Mouse (Mus musculus) CH12.LX (cell line): Measurements from ENCODE around the gene Tmem43. TPM values are rescaled to one million over a fixed set of nuclear protein-coding genes. Genes with fewer than 3 reads are reported as not detected.

Experiments used
- DNase-seq: peaks from one replicate; pipeline ENCODE4 v3.0.0-alpha.2; 2013; ENCODE audit errors: extremely low read depth
- H3K27ac ChIP-seq: 2 replicates; pipeline ENCODE4 v1.5.1; 2012; ENCODE audit warnings: low read depth, mild to moderate bottlenecking, control low read depth, moderate library complexity; ENCODE audit not compliant: insufficient read depth
- H3K27me3 ChIP-seq: replicated peaks from 2 replicates; pipeline ENCODE3; 2012; ENCODE audit warnings: inconsistent platforms
- H3K36me3 ChIP-seq, 2 experiments: replicated peaks in 1 of 2; 2 replicates each; pipeline versions ENCODE3 to v1.6.1; 2012; ENCODE audit warnings: inconsistent platforms in 1 of 2, low read length in 1 of 2, mild to moderate bottlenecking in 1 of 2, mixed read lengths in 1 of 2, moderate library complexity in 1 of 2; ENCODE audit not compliant: control insufficient read depth in 1 of 2, insufficient read depth in 1 of 2
- H3K4me1 ChIP-seq, 2 experiments: 2 replicates each; pipeline ENCODE4 v1.6.1; 2012; ENCODE audit warnings: inconsistent platforms in 1 of 2, moderate library complexity in 1 of 2; ENCODE audit not compliant: insufficient read depth in 2 of 2, control insufficient read depth in 1 of 2
- H3K4me2 ChIP-seq: 2 replicates; pipeline ENCODE4 v1.6.1; 2012; ENCODE audit warnings: low read depth, mild to moderate bottlenecking, control low read depth; ENCODE audit not compliant: poor library complexity, insufficient read depth, severe bottlenecking
- H3K4me3 ChIP-seq, 3 experiments: fragments of 150-350 bp in 1 of 3; sonication (generic) in 1 of 3; replicated peaks in 1 of 3; 2 replicates each; pipeline versions ENCODE3 to v1.5.1; 2011 to 2012; ENCODE audit warnings: low read depth in 2 of 3, low read length in 2 of 3, mild to moderate bottlenecking in 2 of 3, moderate library complexity in 2 of 3, control low read depth in 1 of 3, improper control_type of control experiment in 1 of 3, inconsistent platforms in 1 of 3, mixed read lengths in 1 of 3; ENCODE audit not compliant: poor library complexity in 1 of 3
- H3K79me2 ChIP-seq: replicated peaks from 2 replicates; pipeline ENCODE4 v1.6.1; 2012; ENCODE audit warnings: mild to moderate bottlenecking, moderate library complexity; ENCODE audit not compliant: control insufficient read depth, poor library complexity, insufficient read depth, severe bottlenecking; ENCODE audit errors: extremely low read depth
- H3K9ac ChIP-seq: 2 replicates; pipeline ENCODE4 v1.6.1; 2012; ENCODE audit warnings: low read depth, mild to moderate bottlenecking, control low read depth, moderate library complexity; ENCODE audit not compliant: insufficient read depth
- H3K9me3 ChIP-seq: replicated peaks from 2 replicates; pipeline ENCODE3; 2012; ENCODE audit warnings: low read length, inconsistent platforms, mixed read lengths
- BHLHE40 ChIP-seq: IDR thresholded peaks from 2 replicates; pipeline ENCODE4 v1.6.1; 2011; ENCODE audit warnings: mild to moderate bottlenecking, low read depth, low read length, improper control_type of control experiment
- CHD1 ChIP-seq: IDR thresholded peaks from 2 replicates; pipeline ENCODE4 v1.6.1; 2012; ENCODE audit warnings: low read depth, low read length, improper control_type of control experiment, inconsistent platforms
- CHD2 ChIP-seq: IDR thresholded peaks from 2 replicates; pipeline ENCODE4 v1.6.1; 2011; ENCODE audit warnings: low read length, improper control_type of control experiment
- CTCF ChIP-seq, 2 experiments: IDR thresholded peaks in 1 of 2; conservative IDR thresholded peaks in 1 of 2; 2 replicates each; pipeline ENCODE4 v1.5.1; 2011 to 2012; ENCODE audit warnings: low read depth in 2 of 2, low read length in 2 of 2, improper control_type of control experiment in 1 of 2, inconsistent platforms in 1 of 2, mild to moderate bottlenecking in 1 of 2, moderate library complexity in 1 of 2
- ELF1 ChIP-seq: IDR thresholded peaks from 2 replicates; pipeline ENCODE4 v1.6.1; 2014; ENCODE audit warnings: low read depth, mild to moderate bottlenecking, inconsistent platforms, low read length, improper control_type of control experiment
- EP300 ChIP-seq: IDR thresholded peaks from 2 replicates; pipeline ENCODE4 v1.6.1; 2011; ENCODE audit warnings: low read length, improper control_type of control experiment
- HCFC1 ChIP-seq: IDR thresholded peaks from 2 replicates; pipeline ENCODE4 v1.6.1; 2012; ENCODE audit warnings: low read depth, mild to moderate bottlenecking, inconsistent platforms, low read length, improper control_type of control experiment
- IRF4 ChIP-seq: IDR thresholded peaks from 2 replicates; pipeline ENCODE4 v1.6.1; 2014; ENCODE audit warnings: low read depth, mild to moderate bottlenecking, inconsistent platforms, low read length, improper control_type of control experiment
- JUND ChIP-seq: conservative IDR thresholded peaks from 2 replicates; pipeline ENCODE4 v1.6.1; 2011; ENCODE audit warnings: low read depth, low read length, improper control_type of control experiment
- KAT2A ChIP-seq: IDR thresholded peaks from 2 replicates; pipeline ENCODE4 v1.6.1; 2012; ENCODE audit warnings: low read length, improper control_type of control experiment, inconsistent platforms; ENCODE audit not compliant: insufficient replicate concordance
- MAFK ChIP-seq: IDR thresholded peaks from 2 replicates; pipeline ENCODE4 v1.6.1; 2011; ENCODE audit warnings: low read length, improper control_type of control experiment; ENCODE audit not compliant: insufficient replicate concordance
- MEF2A ChIP-seq: IDR thresholded peaks from 2 replicates; pipeline ENCODE4 v1.6.1; 2014; ENCODE audit warnings: low read depth, mild to moderate bottlenecking, inconsistent platforms, low read length, improper control_type of control experiment, borderline replicate concordance
- MXI1 ChIP-seq: IDR thresholded peaks from 2 replicates; pipeline ENCODE4 v1.6.1; 2011; ENCODE audit warnings: mild to moderate bottlenecking, low read depth, low read length, improper control_type of control experiment
- NELFE ChIP-seq: IDR thresholded peaks from 2 replicates; pipeline ENCODE4 v1.6.1; 2011; ENCODE audit warnings: low read depth, low read length, improper control_type of control experiment
- NRF1 ChIP-seq: IDR thresholded peaks from 2 replicates; pipeline ENCODE4 v1.6.1; 2014; ENCODE audit warnings: low read depth, mild to moderate bottlenecking, inconsistent platforms, low read length, improper control_type of control experiment, moderate library complexity
- PAX5 ChIP-seq: IDR thresholded peaks from 2 replicates; pipeline ENCODE4 v1.6.1; 2012; ENCODE audit warnings: low read length, inconsistent platforms, mixed read lengths
- POLR2A ChIP-seq: IDR thresholded peaks from 2 replicates; pipeline ENCODE4 v1.6.1; 2011; ENCODE audit warnings: low read depth, mild to moderate bottlenecking, improper control_type of control experiment, low read length
- RAD21 ChIP-seq: IDR thresholded peaks from 2 replicates; pipeline ENCODE4 v1.6.1; 2011; ENCODE audit warnings: low read depth, mild to moderate bottlenecking, low read length, improper control_type of control experiment, moderate library complexity
- SIN3A ChIP-seq: IDR thresholded peaks from 2 replicates; pipeline ENCODE4 v1.6.1; 2012; ENCODE audit warnings: low read length, improper control_type of control experiment, inconsistent platforms
- SMC3 ChIP-seq: IDR thresholded peaks from 2 replicates; pipeline ENCODE4 v1.6.1; 2011; ENCODE audit warnings: low read depth, low read length, improper control_type of control experiment
- TCF12 ChIP-seq: IDR thresholded peaks from 2 replicates; pipeline ENCODE4 v1.6.1; 2014; ENCODE audit warnings: low read depth, mild to moderate bottlenecking, inconsistent platforms, low read length, improper control_type of control experiment
- USF2 ChIP-seq: conservative IDR thresholded peaks from 2 replicates; pipeline ENCODE4 v1.6.1; 2011; ENCODE audit warnings: low read depth, low read length, improper control_type of control experiment
- ZC3H11A ChIP-seq: IDR thresholded peaks from 2 replicates; pipeline ENCODE4 v1.6.1; 2012; ENCODE audit warnings: low read depth, mild to moderate bottlenecking, inconsistent platforms, low read length, improper control_type of control experiment
- ZKSCAN1 ChIP-seq: IDR thresholded peaks from 2 replicates; pipeline ENCODE4 v1.6.1; 2012; ENCODE audit warnings: low read depth, inconsistent platforms, low read length, improper control_type of control experiment, borderline replicate concordance
- ZMIZ1 ChIP-seq: IDR thresholded peaks from 2 replicates; pipeline ENCODE4 v1.6.1; 2012; ENCODE audit warnings: low read depth, mild to moderate bottlenecking, inconsistent platforms, low read length, improper control_type of control experiment
- ZNF384 ChIP-seq: IDR thresholded peaks from 2 replicates; pipeline ENCODE4 v1.6.1; 2012; ENCODE audit warnings: low read depth, low read length, improper control_type of control experiment, inconsistent platforms
- dilution Hi-C: fragments of 300-500 bp; cut with MboI; formaldehyde crosslinking; loops from 2 replicates; pipeline ENCODE4 v1.14.3; 2020; ENCODE audit warnings: low sequenced_read_pairs; ENCODE audit not compliant: extremely low pct_unique_long_range_greater_than_20kb, extremely low pct_ligation_motif_present
- in situ Hi-C: fragments of 300-500 bp; cut with MboI; formaldehyde crosslinking; loops from 3 replicates; pipeline ENCODE4 v1.14.3; 2019; ENCODE audit warnings: low sequenced_read_pairs, low pct_ligation_motif_present, low pct_unique_long_range_greater_than_20kb, mixed read lengths
- polyA plus RNA-seq: library from polyadenylated mRNA; unstranded; fragments of >175 nt; gene quantifications from 2 replicates; pipeline ENCODE4 v1.2.1, GENCODE M21; 2012; ENCODE audit warnings: low read depth; ENCODE audit not compliant: insufficient read length
- total RNA-seq, 2 experiments: library from RNA; depleted of rRNA; stranded (reverse); fragments of 300-350 nt in 1 of 2; fragments of >200 nt in 1 of 2; gene quantifications; 2 replicates each; pipeline ENCODE4 v1.2.3; 2012 to 2014

Tmem43 gene
- total and polyA plus RNA-seq, 3 experiments, result 19.2 to 29.7 (median 25.0) TPM

GRCm38 (mm10) chr6:91508041-91508440 lies 34.5 kb downstream of the Tmem43 start:
- dilution Hi-C loops, result no loop called here
- TF ChIP-seq IRF4, result no peak
- no peak for TF ChIP-seq EP300
- TF ChIP-seq NRF1, result no peak
- no peak for TF ChIP-seq TCF12
- no peak for TF ChIP-seq CHD2
- TF ChIP-seq BHLHE40, result no peak
- TF ChIP-seq ZC3H11A, result no peak
- TF ChIP-seq MXI1, result no peak
- TF ChIP-seq HCFC1, result no peak
- TF ChIP-seq SMC3, result no peak
- TF ChIP-seq MAFK, result no peak
- no peak for TF ChIP-seq ZNF384
- TF ChIP-seq RAD21, result no peak
- no peak for TF ChIP-seq ELF1
- TF ChIP-seq USF2, result no peak
- TF ChIP-seq, all 38 proteins: peak for 0
- H3K9me3 ChIP-seq, result peaks cover 5% of the 10 kb centered on the region
- peaks cover 42 to 75% of the 10 kb centered on the region in 2 experiments for H3K36me3 ChIP-seq
- no peak overlapping the region for H3K4me2 ChIP-seq
- H3K9ac ChIP-seq, result no peak overlapping the region
- H3K27me3 ChIP-seq, result no peaks in the 10 kb centered on the region
- H3K27ac ChIP-seq, result no peak overlapping the region
- H3K4me3 ChIP-seq, result no peak overlapping the region
- in situ Hi-C loops, result loop anchor here (10.0 kb wide), 1 partner anchor 223 kb away; no protein-coding TSS in a partner anchor
- H3K79me2 ChIP-seq, result no peaks in the 10 kb centered on the region
- no peak for DNase-seq
- H3K4me1 ChIP-seq, result no peaks in the 10 kb centered on the region

GRCm38 (mm10) chr6:91509326-91509725 lies 35.8 kb downstream of the Tmem43 start:
- in situ Hi-C loops (loop anchor here (10.0 kb wide), 1 partner anchor 225 kb away; no protein-coding TSS in a partner anchor), dilution Hi-C loops (no loop called here)
- no peaks in the 10 kb centered on the region for H3K4me1 ChIP-seq
- H3K4me2 ChIP-seq, result no peak overlapping the region
- no peak overlapping the region for H3K4me3 ChIP-seq
- no peaks in the 10 kb centered on the region for H3K27me3 ChIP-seq
- peak; percentile 54 for DNase-seq
- TF ChIP-seq MEF2A (no peak), CHD1 (no peak), TCF12 (no peak), CTCF (conservative IDR thresholded peaks at IDR 0.05 in 1 of 2, IDR thresholded peaks at IDR 0.05 in 1 of 2; ENCODE audit: low read depth in 2 of 2, low read length in 2 of 2) (peak; percentile 70 to 78), POLR2A (no peak), PAX5 (no peak), ZKSCAN1 (no peak), JUND (no peak), RAD21 (peak; percentile 66), SMC3 (peak; percentile 50), NELFE (no peak), KAT2A (no peak), HCFC1 (no peak), SIN3A (no peak), USF2 (no peak), ZMIZ1 (no peak)
- H3K9me3 ChIP-seq, result no peaks in the 10 kb centered on the region
- H3K9ac ChIP-seq, result no peak overlapping the region
- H3K36me3 ChIP-seq, result peaks cover 34 to 63% of the 10 kb centered on the region in 2 experiments
- H3K79me2 ChIP-seq, result no peaks in the 10 kb centered on the region
- no peak overlapping the region for H3K27ac ChIP-seq
